Mouse (Mus musculus) midbrain, embryonic 14.5 days (tissue): ENCODE data around the gene Eif2b3. TPM values are rescaled to one million over a fixed set of nuclear protein-coding genes. Genes with fewer than 3 reads are reported as not detected.

Source experiments
- ATAC-seq: fragments of 200-750 bp; cut with Nextera tagmentation; 2 replicates; pipeline ENCODE4 v1.8.0; 2017; ENCODE audit warnings: moderate number of reproducible peaks, moderate library complexity; ENCODE audit not compliant: low FRiP score, low TSS enrichment
- DNase-seq: peaks from one replicate; pipeline ENCODE4 v3.0.0-alpha.2; 2015
- H3K27ac ChIP-seq: fragments of 300-500 bp; sonication (generic); replicated peaks from 2 replicates; pipeline ENCODE4 v1.5.1; 2014; ENCODE audit warnings: mild to moderate bottlenecking, low read depth, low read length, moderate library complexity
- H3K27me3 ChIP-seq: fragments of 300-500 bp; sonication (generic); 2 replicates; pipeline ENCODE4 v1.6.1; 2014; ENCODE audit warnings: low read length, control low read depth, mixed read lengths; ENCODE audit not compliant: control insufficient read depth, insufficient read depth
- H3K36me3 ChIP-seq: fragments of 300-500 bp; sonication (generic); 2 replicates; pipeline ENCODE4 v1.6.1; 2014; ENCODE audit warnings: low read length, control low read depth; ENCODE audit not compliant: control insufficient read depth, insufficient read depth
- H3K4me1 ChIP-seq: fragments of 300-500 bp; sonication (generic); 2 replicates; pipeline ENCODE4 v1.6.1; 2014; ENCODE audit warnings: mild to moderate bottlenecking, antibody characterized with exemption, low read length, control low read depth; ENCODE audit not compliant: control insufficient read depth, insufficient read depth
- H3K4me2 ChIP-seq: fragments of 300-500 bp; sonication (generic); 2 replicates; pipeline ENCODE4 v1.6.1; 2014; ENCODE audit warnings: mild to moderate bottlenecking, low read length, moderate library complexity
- H3K4me3 ChIP-seq: fragments of 300-500 bp; sonication (generic); replicated peaks from 2 replicates; pipeline ENCODE4 v1.5.1; 2014; ENCODE audit warnings: low read depth, low read length
- H3K9ac ChIP-seq: fragments of 300-500 bp; sonication (generic); replicated peaks from 2 replicates; pipeline ENCODE4 v1.6.1; 2014; ENCODE audit warnings: mild to moderate bottlenecking, low read length, moderate library complexity
- H3K9me3 ChIP-seq: fragments of 300-500 bp; sonication (generic); 2 replicates; pipeline ENCODE4 v1.6.1; 2016; ENCODE audit warnings: low read length, control low read depth, mixed read lengths; ENCODE audit not compliant: control insufficient read depth
- WGBS: fragments of 180-500 bp; shearing (Covaris S2); extraction: QIAGEN DNeasy Blood & Tissue Kit; methylation state at CpG from one replicate; pipeline ENCODE4 v1.1.7; 2014; 5-methylcytosine and 5-hydroxymethylcytosine counted together
- polyA plus RNA-seq: library from polyadenylated mRNA; unstranded; fragments of >200 nt; fragmentation: Nextera tagmentation; extraction: Ambion mirVana; gene quantifications from 2 replicates; pipeline ENCODE4 v1.2.1, GENCODE M21; 2014

The Eif2b3 gene
- polyA plus RNA-seq, 1 experiment from 2014 or later: 52.0 TPM

DNA sequence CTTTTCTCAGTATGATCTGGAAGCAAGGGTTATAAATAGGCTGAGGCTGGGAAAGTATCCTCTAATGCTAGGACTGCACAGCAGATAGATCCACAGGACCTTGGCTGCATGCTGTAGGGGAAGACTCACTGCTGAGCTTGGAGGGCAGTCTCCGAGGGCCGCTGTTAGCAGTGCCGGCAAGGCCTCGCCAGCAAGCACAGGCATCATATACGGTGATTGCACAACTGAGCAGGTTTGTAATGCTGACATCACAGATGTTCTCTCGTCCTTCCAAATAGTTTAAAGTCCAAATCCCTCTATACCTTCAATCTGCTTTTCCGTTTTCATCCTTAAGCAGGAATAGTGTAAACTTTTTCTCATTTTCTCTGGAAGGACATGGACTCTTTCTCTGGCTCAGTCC, 48.8 kb downstream of the Eif2b3 start:
- DNase-seq: no peak
- peaks cover 77% of the 10 kb centered on the region for H3K36me3 ChIP-seq
- H3K27ac ChIP-seq: no peak overlapping the region
- H3K27me3 ChIP-seq: peaks cover 23% of the 10 kb centered on the region; the same call in 1 of the 2 replicates
- no peaks in the 10 kb centered on the region for H3K9me3 ChIP-seq
- no peak overlapping the region for H3K9ac ChIP-seq
- 95% methylated on average over 7 of the region's 7 CpGs for WGBS
- no peaks in the 10 kb centered on the region for H3K4me1 ChIP-seq
- no peak for ATAC-seq
- H3K4me2 ChIP-seq: no peak overlapping the region
- H3K4me3 ChIP-seq: no peak overlapping the region

DNA sequence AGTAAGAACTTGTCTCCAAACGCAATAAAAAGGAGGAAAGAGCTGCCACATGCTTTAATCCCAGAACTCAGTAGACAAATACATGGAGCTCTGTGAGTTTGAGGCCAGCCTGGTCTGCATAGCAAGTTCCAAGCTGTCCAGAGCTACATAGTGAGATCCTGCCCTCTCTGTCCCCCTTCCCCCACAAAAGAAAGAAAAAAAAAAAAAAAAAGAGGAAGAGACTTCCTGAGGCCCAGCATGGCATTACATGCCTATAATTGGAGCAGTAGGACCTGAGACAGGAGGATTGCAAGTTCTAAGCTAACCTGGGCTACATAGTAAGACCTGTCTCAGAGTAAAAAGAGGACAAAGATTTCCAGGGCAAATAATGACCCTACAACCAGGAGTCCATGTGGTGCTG, 50.4 kb downstream of the Eif2b3 start:
- ATAC-seq (no peak), DNase-seq (no peak)
- no peak overlapping the region for H3K4me2 ChIP-seq
- H3K36me3 ChIP-seq: peaks cover 85% of the 10 kb centered on the region
- H3K4me1 ChIP-seq: no peaks in the 10 kb centered on the region
- H3K27ac ChIP-seq: no peak overlapping the region
- H3K4me3 ChIP-seq: no peak overlapping the region
- no peak overlapping the region for H3K9ac ChIP-seq
- no peaks in the 10 kb centered on the region for H3K9me3 ChIP-seq
- H3K27me3 ChIP-seq: peaks cover 16% of the 10 kb centered on the region; the same call in 1 of the 2 replicates
- WGBS: 94% methylated on average over 1 of the region's 1 CpGs

DNA sequence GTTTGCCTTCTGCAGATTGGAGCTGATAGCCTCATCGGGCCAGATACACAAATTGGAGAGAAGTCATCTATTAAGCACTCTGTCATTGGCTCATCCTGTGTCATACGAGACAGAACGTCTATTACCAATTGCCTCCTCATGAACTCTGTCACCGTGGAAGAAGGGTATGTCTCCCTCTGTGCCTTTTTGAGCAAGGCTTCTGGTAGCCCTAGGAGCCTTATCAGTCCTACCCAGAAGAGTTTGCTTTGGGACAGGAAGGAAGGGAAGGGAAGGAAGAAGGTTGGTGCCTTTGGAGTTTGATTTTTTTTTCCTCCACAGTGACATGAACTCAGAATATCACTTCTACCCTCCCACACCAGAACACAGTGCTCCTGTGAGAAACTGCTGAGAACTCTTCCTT, 51.4 kb downstream of the Eif2b3 start:
- Histone ChIP-seq H3K9ac (no peak overlapping the region), H3K36me3 (peaks cover 81% of the 10 kb centered on the region), H3K4me3 (no peak overlapping the region), H3K4me2 (no peak overlapping the region), H3K9me3 (no peaks in the 10 kb centered on the region), H3K27ac (no peak overlapping the region), H3K4me1 (no peaks in the 10 kb centered on the region), H3K27me3 (peaks cover 6% of the 10 kb centered on the region; the same call in 1 of the 2 replicates)
- ATAC-seq: no peak
- WGBS: 93% methylated on average over 4 of the region's 4 CpGs
- no peak for DNase-seq

DNA sequence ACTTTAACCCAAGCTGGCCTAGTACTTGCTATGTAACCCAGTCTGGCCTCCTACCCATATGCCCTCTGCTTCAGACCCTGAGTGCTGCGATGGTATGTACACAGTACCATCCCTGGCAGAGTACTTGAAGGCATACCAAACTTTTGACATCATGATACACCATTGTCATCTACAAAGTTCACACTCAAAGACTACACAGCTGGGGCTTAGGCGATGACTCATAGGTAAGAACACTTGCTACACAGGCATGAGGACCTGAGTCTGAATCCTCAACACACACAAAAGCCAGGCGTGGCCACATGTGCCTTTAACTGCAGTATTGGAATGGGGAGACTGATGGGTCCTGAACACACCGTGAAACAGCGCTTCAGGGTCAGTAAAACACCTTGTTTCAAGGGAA, 52.0 kb downstream of the Eif2b3 start:
- Histone ChIP-seq H3K36me3 (peaks cover 81% of the 10 kb centered on the region), H3K4me2 (no peak overlapping the region), H3K9ac (no peak overlapping the region), H3K9me3 (no peaks in the 10 kb centered on the region), H3K4me3 (no peak overlapping the region), H3K27ac (no peak overlapping the region), H3K4me1 (no peaks in the 10 kb centered on the region), H3K27me3 (0 out of 2 replicates have a peak, but pooled peaks cover 2% of the 10 kb centered on the region)
- ATAC-seq (no peak), DNase-seq (no peak)
- 91% methylated on average over 5 of the region's 5 CpGs for WGBS

DNA sequence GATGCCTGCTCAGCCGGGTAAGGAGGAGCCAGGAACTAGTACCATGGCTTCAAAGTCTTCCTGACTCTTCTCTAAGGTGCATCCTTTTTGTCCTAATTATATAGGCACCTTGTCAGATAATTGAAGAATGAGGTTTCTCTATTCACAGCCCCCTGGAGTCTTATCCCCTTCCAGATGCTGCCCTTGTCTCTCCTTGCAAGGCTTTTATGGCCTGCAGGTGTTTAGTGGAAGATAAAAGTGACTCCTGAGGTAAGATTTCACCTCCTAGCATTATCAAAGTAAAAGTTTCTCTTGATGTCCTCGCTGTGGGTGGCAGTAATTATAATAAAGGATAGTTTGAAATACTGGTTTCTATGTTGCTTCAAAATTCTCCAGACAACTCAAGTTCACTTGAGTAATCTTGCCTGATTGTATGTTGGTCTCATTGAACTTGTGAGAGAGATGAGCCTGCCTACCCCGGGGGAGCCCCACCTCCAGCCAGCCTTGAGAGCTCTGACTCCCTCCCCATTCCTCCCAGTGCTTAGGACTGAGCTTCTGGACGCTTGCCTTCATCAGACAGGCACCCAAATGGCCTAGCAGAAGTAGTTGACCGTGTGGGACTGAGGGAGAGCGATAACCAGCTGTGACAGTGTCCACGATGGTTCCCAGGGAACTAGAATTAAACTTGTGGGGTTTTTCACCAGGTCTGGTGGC, 68.9 kb downstream of the Eif2b3 start:
- Histone ChIP-seq H3K4me3 (no peak overlapping the region), H3K9ac (no peak overlapping the region), H3K27ac (no peak overlapping the region), H3K4me2 (no peak overlapping the region), H3K9me3 (no peaks in the 10 kb centered on the region), H3K4me1 (no peaks in the 10 kb centered on the region), H3K27me3 (no peaks in the 10 kb centered on the region), H3K36me3 (peaks cover 19% of the 10 kb centered on the region)
- ATAC-seq (no peak), DNase-seq (no peak)
- 80% methylated on average over 7 of the region's 7 CpGs for WGBS

DNA sequence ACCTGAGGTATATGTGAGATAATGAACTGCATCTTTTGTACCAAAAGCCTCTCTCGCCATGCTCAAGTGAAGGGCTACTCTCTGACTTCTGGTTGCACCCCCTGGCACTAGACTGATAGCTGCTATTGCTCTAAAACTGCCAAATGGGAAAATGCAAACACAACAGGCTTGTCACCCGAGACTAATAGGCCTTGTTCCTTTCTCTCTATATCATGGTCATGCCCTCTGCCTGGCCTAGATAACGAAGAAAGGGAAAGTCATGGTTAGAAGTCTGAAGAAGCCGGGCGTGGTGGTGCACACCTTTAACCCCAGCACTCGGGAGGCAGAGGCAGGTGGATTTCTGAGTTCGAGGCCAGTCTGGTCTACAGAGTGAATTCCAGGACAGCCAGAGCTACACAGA, 71.4 kb downstream of the Eif2b3 start:
- Histone ChIP-seq H3K4me3 (no peak overlapping the region), H3K27me3 (peaks cover 8% of the 10 kb centered on the region; the same call in 1 of the 2 replicates), H3K36me3 (peaks cover 15% of the 10 kb centered on the region), H3K9ac (no peak overlapping the region), H3K4me2 (no peak overlapping the region), H3K27ac (no peak overlapping the region), H3K9me3 (no peaks in the 10 kb centered on the region), H3K4me1 (0 out of 2 replicates have a peak, but pooled peaks cover 3% of the 10 kb centered on the region)
- 88% methylated on average over 7 of the region's 7 CpGs for WGBS
- ATAC-seq (no peak), DNase-seq (no peak)

DNA sequence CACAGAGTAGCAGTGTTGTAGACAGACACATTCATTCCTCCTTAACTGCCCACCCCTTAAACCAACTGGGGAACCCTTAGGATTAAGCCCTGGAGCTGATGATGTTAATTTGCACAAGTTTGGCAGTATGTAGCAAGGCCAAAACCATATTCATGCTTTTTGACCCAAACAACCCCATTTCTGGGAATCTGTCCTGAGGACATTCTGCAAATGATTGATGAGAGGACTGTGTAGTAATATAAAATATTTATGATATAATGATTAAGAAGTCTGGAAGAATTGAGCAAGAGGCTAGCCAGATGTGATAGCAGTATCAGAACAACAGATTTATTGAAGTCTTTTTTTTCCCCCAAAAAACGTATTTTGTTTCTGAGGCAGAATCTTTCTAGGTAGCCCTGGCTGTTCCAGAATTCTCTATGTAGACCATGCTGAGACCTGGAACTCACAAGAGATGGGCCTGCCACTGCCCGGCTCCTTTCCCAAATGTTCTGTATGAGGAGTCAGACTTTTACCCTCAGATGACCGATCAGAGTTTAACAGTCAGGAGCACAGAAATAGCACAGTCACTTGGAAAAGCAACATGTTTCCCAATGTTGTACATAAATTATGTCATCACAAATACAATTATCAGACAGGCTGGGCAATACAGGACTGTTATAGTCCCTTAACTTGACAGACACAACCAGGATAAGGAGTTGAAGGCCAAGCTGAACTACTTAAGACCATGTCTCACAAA, 75.6 kb downstream of the Eif2b3 start:
- DNase-seq (no peak), ATAC-seq (no peak)
- peaks cover 19% of the 10 kb centered on the region for H3K27me3 ChIP-seq
- peaks cover 24% of the 10 kb centered on the region for H3K4me1 ChIP-seq
- no peak overlapping the region for H3K9ac ChIP-seq
- H3K4me3 ChIP-seq: no peak overlapping the region
- WGBS: 80% methylated on average over 3 of the region's 3 CpGs
- no peak overlapping the region for H3K4me2 ChIP-seq
- H3K36me3 ChIP-seq: no peaks in the 10 kb centered on the region
- no peaks in the 10 kb centered on the region for H3K9me3 ChIP-seq
- H3K27ac ChIP-seq: no peak overlapping the region

DNA sequence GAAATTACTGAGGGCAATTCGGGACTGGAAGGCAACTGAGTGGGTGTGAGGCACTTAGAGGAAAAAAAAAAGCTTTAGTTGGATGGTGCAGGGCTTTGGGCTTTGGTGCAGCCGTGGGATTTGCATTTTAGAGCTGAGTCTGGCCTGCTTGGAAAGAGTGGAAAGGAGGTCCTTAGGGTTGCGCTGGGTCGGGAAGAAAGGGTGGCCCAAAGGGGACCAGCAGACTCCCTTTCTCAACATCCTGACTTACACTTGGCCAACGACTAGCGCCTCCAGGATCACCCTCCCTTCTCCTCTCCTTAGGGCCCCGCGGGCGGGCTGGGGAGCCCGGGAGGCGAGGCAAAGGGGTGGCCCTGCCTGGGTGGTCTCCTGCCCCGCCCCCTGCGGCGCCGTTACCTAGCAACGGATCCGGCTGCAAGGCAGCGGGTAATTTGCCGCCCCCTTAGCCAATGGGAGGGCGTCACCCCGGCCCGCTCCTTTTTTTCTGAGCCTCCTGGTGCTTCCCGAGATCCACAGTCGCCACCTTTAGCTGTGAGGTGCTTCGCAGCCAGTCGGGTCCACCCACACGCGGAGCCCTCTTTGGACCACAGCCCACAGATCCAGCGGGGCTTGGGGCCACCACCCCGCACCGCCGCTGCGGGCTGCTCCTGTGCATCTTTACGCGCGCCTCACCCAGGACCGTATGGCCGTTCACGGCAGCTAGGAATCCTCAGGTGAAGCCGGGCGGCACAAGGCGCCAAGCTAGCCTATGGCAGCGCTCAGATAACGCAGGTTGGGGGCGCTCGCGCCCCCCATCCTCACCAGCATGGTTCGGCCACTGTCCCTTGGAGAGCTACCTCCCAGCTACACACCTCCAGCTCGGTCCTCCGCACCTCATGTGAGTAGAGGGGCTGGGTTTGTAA, 76.6 kb downstream of the Eif2b3 start, which contains the start of gene Ptch2:
Gene Ptch2 (plus strand): TSS at position 525 of the 902 bp plus-strand sequence.
- H3K27me3 ChIP-seq: peaks cover 24% of the 10 kb centered on the region
- peak; percentile 89 for ATAC-seq
- H3K4me2 ChIP-seq: peak within 1 kb of the TSS; percentile 88
- no peaks in the 10 kb centered on the region for H3K36me3 ChIP-seq
- peak within 1 kb of the TSS; percentile 70 for H3K9ac ChIP-seq
- peak within 1 kb of the TSS; percentile 64 for H3K4me3 ChIP-seq
- peak within 1 kb of the TSS; percentile 77 for H3K27ac ChIP-seq
- H3K9me3 ChIP-seq: no peaks in the 10 kb centered on the region
- peak; percentile 88 for DNase-seq
- WGBS: 1% methylated on average over 49 of the region's 50 CpGs
- H3K4me1 ChIP-seq: peaks cover 24% of the 10 kb centered on the region
